Mouse (Mus musculus) heart, postnatal 0 days (tissue): ENCODE measurements around the gene Gm11937. TPM values are rescaled to one million over a fixed set of nuclear protein-coding genes. Genes with fewer than 3 reads are reported as not detected.

ENCODE experiments used
- ATAC-seq: fragments of 200-750 bp; cut with Nextera tagmentation; 2 replicates; pipeline ENCODE4 v1.8.0; 2017; ENCODE audit warnings: low read depth, moderate number of reproducible peaks, moderate library complexity; ENCODE audit not compliant: insufficient read depth
- DNase-seq: peaks from one replicate; pipeline ENCODE4 v3.0.0-alpha.2; 2016; ENCODE audit warnings: low spot score
- H3K27ac ChIP-seq: fragments of 300-500 bp; sonication (generic); 2 replicates; pipeline ENCODE4 v1.5.1; 2014; ENCODE audit warnings: low read depth, mild to moderate bottlenecking
- H3K27me3 ChIP-seq: fragments of 300-500 bp; sonication (generic); 2 replicates; pipeline ENCODE4 v1.6.1; 2014; ENCODE audit warnings: low read length, mixed read lengths; ENCODE audit not compliant: control insufficient read depth, insufficient read depth
- H3K36me3 ChIP-seq: fragments of 300-500 bp; sonication (generic); replicated peaks from 2 replicates; pipeline ENCODE4 v1.6.1; 2014; ENCODE audit warnings: low read length, mixed read lengths; ENCODE audit not compliant: control insufficient read depth, insufficient read depth
- H3K4me1 ChIP-seq: fragments of 300-500 bp; sonication (generic); 2 replicates; pipeline ENCODE4 v1.6.1; 2014; ENCODE audit warnings: antibody characterized with exemption; ENCODE audit not compliant: control insufficient read depth, insufficient read depth
- H3K4me2 ChIP-seq: fragments of 300-500 bp; sonication (generic); 2 replicates; pipeline ENCODE4 v1.6.1; 2014; ENCODE audit warnings: low read depth, mild to moderate bottlenecking, low read length, moderate library complexity
- H3K4me3 ChIP-seq: fragments of 300-500 bp; sonication (generic); 2 replicates; pipeline ENCODE4 v1.5.1; 2014; ENCODE audit warnings: low read depth, low read length
- H3K9ac ChIP-seq: fragments of 300-500 bp; sonication (generic); replicated peaks from 2 replicates; pipeline ENCODE4 v1.6.1; 2014; ENCODE audit warnings: low read depth, low read length, mixed read lengths
- H3K9me3 ChIP-seq: fragments of 300-500 bp; sonication (generic); replicated peaks from 2 replicates; pipeline ENCODE4 v1.6.1; 2016; ENCODE audit warnings: low read length; ENCODE audit not compliant: control insufficient read depth
- CTCF ChIP-seq: IDR thresholded peaks from 2 replicates; pipeline ENCODE4 v1.5.1; 2016; ENCODE audit warnings: antibody characterized with exemption, control low read depth, low read depth
- EP300 ChIP-seq: IDR thresholded peaks from 2 replicates; pipeline ENCODE4 v1.6.1; 2016; ENCODE audit warnings: antibody characterized with exemption, low read depth
- WGBS: fragments of 180-500 bp; shearing (Covaris S2); extraction: QIAGEN DNeasy Blood & Tissue Kit; methylation state at CpG from one replicate; pipeline ENCODE4 v1.1.7; 2014; 5-methylcytosine and 5-hydroxymethylcytosine counted together
- polyA plus RNA-seq: library from polyadenylated mRNA; unstranded; fragments of >200 nt; fragmentation: Nextera tagmentation; extraction: Ambion mirVana; gene quantifications from 2 replicates; pipeline ENCODE4 v1.2.1, GENCODE M21; 2015
- total RNA-seq: library from RNA; depleted of rRNA; stranded (reverse); fragments of >200 nt; gene quantifications from 2 replicates; pipeline ENCODE4 v1.2.3, GENCODE M21; 2014; ENCODE audit warnings: low replicate concordance

The Gm11937 gene
- total and polyA plus RNA-seq, 2 experiments from 2014 or later, result not detected

DNA sequence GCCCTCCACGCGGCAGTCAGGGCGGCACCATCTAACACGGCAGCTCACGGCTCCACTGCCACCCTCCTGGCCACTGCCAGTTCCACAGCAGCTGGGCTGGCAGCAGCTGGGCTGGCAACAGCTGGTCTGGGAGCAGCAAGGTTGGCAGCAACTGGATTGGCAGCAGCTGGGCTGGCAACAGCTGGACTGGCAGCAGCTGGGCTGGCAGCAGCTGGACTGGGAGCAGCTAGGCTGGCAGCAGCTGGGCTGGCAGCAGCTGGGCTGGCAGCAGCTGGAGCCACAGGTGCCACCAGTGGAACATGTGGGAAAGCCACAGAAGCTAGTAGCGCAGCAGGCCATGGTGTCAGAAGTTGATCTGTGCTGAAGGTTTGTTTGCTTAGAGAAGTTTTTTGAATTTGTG lies 19.0 kb downstream of the Gm11937 start, which contains the start of gene Krtap1-3:
Gene Krtap1-3 (minus strand): TSS at position 359 of the 400 bp plus-strand sequence.
- no peaks in the 10 kb centered on the region for H3K9me3 ChIP-seq
- no peaks in the 10 kb centered on the region for H3K4me1 ChIP-seq
- H3K4me3 ChIP-seq, result no peak within 1 kb of the TSS
- DNase-seq (no peak), ATAC-seq (no peak)
- TF ChIP-seq EP300 (no peak), CTCF (no peak)
- WGBS, result 75% methylated on average over 6 of the region's 6 CpGs
- H3K27me3 ChIP-seq, result no peaks in the 10 kb centered on the region
- no peak within 1 kb of the TSS for H3K27ac ChIP-seq
- no peak within 1 kb of the TSS for H3K4me2 ChIP-seq
- H3K36me3 ChIP-seq, result no peaks in the 10 kb centered on the region
- H3K9ac ChIP-seq, result no peak within 1 kb of the TSS

GRCm38 (mm10) chr11:99585096-99585495 lies 24.9 kb downstream of the Gm11937 start:
- DNase-seq (no peak), ATAC-seq (no peak)
- no peaks in the 10 kb centered on the region for H3K27me3 ChIP-seq
- H3K4me1 ChIP-seq, result no peaks in the 10 kb centered on the region
- no peak overlapping the region for H3K4me2 ChIP-seq
- no peaks in the 10 kb centered on the region for H3K36me3 ChIP-seq
- H3K4me3 ChIP-seq, result no peak overlapping the region
- no peak overlapping the region for H3K9ac ChIP-seq
- WGBS, result 72% methylated on average over 7 of the region's 7 CpGs
- H3K27ac ChIP-seq, result no peak overlapping the region
- no peaks in the 10 kb centered on the region for H3K9me3 ChIP-seq
- no peak for TF ChIP-seq CTCF
- TF ChIP-seq EP300, result no peak

- TF ChIP-seq EP300, result no peak
- TF ChIP-seq CTCF, result no peak
- H3K36me3 ChIP-seq, result no peaks in the 10 kb centered on the region
- no peak within 1 kb of the TSS for H3K27ac ChIP-seq
- WGBS, result 47% methylated on average over 4 of the region's 5 CpGs
- no peak for DNase-seq
- H3K4me2 ChIP-seq, result no peak within 1 kb of the TSS
- no peak for ATAC-seq
- no peak within 1 kb of the TSS for H3K9ac ChIP-seq
- H3K4me1 ChIP-seq, result no peaks in the 10 kb centered on the region
- H3K4me3 ChIP-seq, result no peak within 1 kb of the TSS
- no peaks in the 10 kb centered on the region for H3K9me3 ChIP-seq
- no peaks in the 10 kb centered on the region for H3K27me3 ChIP-seq
These were observed 26.7 kb downstream of the Gm11937 start, which contains the start of gene Krtap1-4 for GRCm38 (mm10) chr11:99583245-99583704. Gene Krtap1-4 (minus strand): TSS chr11:99583654.

DNA sequence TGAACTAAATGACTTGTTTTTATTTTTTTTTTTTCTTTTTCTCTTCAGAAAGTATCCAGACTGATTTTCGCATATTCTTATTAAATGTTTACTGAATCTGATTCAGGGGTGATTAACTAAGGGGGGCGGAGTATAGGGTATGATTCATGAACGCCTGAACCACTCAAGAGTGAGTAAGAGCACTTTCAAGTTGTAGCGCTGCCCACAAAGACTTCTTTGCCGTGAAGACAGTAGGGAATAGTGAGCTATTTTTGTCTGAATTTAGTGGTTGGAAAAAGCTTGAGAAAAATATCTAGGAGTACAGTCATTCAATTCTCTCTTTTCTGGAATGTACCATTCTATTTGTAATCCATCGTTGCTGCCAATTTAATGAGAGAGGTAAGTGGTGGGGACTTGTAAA lies 28.4 kb downstream of the Gm11937 start:
- no peak overlapping the region for H3K27ac ChIP-seq
- no peak for TF ChIP-seq CTCF
- TF ChIP-seq EP300, result no peak
- H3K36me3 ChIP-seq, result no peaks in the 10 kb centered on the region
- H3K9ac ChIP-seq, result no peak overlapping the region
- no peaks in the 10 kb centered on the region for H3K4me1 ChIP-seq
- H3K4me2 ChIP-seq, result no peak overlapping the region
- H3K4me3 ChIP-seq, result no peak overlapping the region
- 69% methylated on average over 6 of the region's 6 CpGs for WGBS
- H3K27me3 ChIP-seq, result no peaks in the 10 kb centered on the region
- H3K9me3 ChIP-seq, result no peaks in the 10 kb centered on the region
- ATAC-seq (no peak), DNase-seq (no peak)

DNA sequence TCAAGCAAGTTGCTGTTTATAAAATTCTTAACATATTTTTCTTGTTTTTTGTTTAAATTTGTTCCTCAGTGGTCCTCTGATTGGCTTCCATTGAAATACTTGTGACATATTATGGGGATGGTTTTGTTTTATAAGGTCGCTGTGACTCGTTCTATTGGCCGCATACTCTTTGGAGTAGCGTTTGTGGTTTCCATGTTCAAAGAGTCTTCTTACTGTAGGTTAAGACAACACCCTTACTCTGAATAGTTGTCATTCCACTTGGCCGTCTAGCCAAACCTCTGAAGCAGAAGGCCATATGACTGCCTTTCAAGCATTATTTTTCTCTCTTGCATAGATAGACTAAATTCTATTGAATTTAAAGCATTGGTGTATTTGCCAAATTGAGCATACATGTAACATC lies 28.9 kb downstream of the Gm11937 start:
- DNase-seq, result no peak
- no peak for ATAC-seq
- Histone ChIP-seq H3K36me3 (no peaks in the 10 kb centered on the region), H3K4me3 (no peak overlapping the region), H3K27me3 (no peaks in the 10 kb centered on the region), H3K27ac (no peak overlapping the region), H3K9me3 (no peaks in the 10 kb centered on the region), H3K4me1 (no peaks in the 10 kb centered on the region), H3K4me2 (no peak overlapping the region), H3K9ac (no peak overlapping the region)
- WGBS, result 83% methylated on average over 5 of the region's 5 CpGs
- no peak for TF ChIP-seq CTCF
- TF ChIP-seq EP300, result no peak

- no peak within 1 kb of the TSS for H3K4me3 ChIP-seq
- H3K4me2 ChIP-seq, result no peak within 1 kb of the TSS
- TF ChIP-seq EP300 (no peak), CTCF (no peak)
- ATAC-seq, result no peak
- H3K9ac ChIP-seq, result no peak within 1 kb of the TSS
- H3K27me3 ChIP-seq, result no peaks in the 10 kb centered on the region
- 74% methylated on average over 5 of the region's 6 CpGs for WGBS
- DNase-seq, result no peak
- no peaks in the 10 kb centered on the region for H3K9me3 ChIP-seq
- no peaks in the 10 kb centered on the region for H3K4me1 ChIP-seq
- H3K27ac ChIP-seq, result no peak within 1 kb of the TSS
- no peaks in the 10 kb centered on the region for H3K36me3 ChIP-seq
These were observed 29.4 kb downstream of the Gm11937 start, which contains the start of gene Krtap1-5 for GRCm38 (mm10) chr11:99580636-99581035. Gene Krtap1-5 (minus strand): TSS chr11:99581016.
